Mouse (Mus musculus) cerebellum, adult 11-12 months (tissue): ENCODE data around the gene Fastk.

Experiments
- DNase-seq: peaks from one replicate; pipeline ENCODE4 v3.0.0; 2022

Fastk gene

DNA sequence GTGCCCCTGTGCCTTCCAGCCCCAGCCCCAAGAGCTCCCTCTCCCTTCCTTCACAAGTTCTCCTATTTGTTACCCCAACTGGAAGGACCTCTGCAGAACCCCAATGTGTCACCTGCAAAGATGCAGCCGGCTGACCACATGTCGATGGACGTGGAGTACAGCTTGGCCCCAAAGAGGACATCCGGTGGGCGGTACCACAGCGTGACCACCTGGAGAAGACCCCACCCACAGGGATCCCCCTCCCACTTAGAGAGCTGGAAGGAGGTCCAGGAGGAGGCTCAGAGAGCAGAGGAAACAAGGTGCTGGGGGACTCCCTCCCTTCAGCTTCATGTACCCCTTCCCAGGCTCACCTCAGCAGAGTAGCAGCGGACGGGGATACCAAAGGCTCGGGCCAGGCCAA is 24.7 kb downstream of the Fastk start:
- DNase-seq = no peak

DNA sequence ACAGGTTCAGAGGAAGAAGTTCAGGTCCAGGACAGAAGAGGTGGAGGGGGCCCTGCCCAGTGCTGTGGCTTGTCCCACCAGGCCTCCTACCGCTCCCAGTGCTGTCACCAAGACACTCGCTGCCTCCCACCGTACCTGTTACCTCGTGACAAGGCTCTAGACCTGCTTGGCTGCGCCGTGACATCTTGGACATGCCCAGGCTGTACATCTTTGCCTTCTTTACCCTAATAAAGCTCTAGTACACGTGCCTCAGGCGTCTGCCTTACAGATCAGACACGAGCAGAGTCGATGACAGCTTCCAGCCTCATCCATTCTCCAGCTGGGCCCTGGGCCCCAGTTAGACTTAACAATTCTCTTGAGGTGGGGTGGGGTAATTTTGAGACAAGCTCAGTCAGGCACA is 27.5 kb downstream of the Fastk start:
- no peak for DNase-seq

DNA sequence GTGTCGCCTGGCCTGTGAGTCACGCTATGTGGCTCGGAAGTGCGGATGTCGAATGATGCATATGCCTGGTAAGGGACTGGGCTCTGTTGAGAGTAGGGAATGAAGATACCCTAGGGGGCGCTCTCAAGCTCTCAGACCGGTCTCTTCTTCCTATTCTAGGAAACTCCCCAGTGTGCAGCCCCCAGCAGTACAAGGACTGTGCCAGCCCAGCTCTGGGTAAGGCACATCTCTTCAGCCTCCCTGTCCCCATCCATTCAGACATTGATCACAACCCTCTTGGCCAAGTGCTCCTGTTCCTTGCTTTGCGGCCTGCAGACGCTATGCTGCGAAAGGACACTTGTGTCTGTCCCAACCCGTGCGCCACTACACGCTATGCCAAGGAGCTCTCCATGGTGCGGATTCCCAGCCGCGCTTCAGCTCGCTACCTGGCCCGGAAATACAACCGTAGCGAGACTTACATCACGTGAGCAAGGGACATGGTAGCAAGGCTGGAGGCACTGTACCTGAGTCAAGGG is 28.8 kb downstream of the Fastk start:
- peak; percentile 75 for DNase-seq

DNA sequence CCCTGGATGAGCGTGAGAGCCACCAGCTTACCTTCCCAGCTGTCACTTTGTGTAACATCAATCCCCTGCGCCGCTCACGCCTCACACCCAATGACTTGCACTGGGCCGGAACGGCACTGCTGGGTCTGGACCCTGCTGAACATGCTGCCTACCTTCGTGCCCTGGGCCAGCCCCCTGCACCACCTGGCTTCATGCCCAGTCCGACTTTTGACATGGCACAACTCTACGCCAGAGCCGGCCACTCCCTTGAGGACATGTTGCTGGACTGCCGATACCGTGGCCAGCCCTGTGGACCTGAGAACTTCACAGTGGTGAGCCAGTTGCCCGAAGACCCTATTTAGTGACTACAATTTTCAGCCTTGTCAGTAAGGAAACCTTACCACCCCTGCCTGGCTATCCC is 31.1 kb downstream of the Fastk start:
- no peak for DNase-seq

DNA sequence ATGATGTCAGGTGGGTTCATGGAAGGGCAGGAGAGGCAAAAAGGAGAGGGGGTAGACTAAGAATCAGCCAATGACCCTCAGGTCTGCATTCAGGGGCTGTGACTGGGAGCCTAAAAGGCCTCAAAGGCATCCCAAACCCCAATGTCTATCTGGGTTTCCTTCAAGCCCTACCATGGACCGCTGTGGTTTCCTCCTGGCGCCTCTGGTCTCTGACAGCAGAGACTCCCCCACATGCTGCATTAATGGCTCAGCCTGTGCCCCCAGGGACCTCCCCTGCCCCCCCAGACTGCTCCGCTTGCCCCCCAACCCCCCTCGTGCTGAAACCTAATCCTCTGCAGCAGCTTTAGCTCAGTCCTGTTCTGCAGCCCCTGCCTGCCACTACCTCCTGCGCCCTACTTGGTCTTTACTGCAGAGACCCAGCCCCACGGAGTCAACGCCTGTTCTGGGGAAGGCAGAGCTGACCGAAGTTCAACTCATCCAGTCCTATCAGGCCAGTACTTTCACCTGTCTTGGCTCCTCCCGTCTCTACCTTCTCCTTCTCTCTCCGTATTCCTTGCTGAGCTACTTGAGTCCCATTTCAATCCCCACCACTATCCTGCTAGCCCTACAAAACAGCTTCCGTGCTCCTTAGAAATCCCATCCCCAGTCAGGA is 31.9 kb downstream of the Fastk start, which contains the start of gene Asic3:
TSS of gene Asic3 (plus strand) at position 351 of the 652 bp plus-strand sequence.
- DNase-seq = no peak

DNA sequence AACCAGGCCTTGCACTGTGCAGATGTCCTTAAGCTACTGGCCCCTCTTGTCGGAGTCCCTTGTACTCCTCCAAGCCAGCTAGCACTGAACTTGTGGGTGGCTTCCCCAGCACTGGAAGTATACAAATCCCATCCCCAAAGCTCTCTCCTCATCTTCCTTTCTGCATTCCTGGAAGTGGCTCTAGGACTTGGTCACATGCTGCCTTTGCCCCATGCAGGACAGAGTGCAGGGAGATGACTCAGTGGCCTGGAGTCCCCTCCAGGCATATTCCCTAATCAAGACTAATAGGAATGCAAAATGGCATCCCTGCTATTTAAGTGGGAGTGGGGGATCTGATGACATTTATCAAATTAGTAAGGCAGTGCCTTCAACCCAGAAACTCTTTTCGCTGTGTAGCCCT is 33.0 kb downstream of the Fastk start:
- DNase-seq = no peak

DNA sequence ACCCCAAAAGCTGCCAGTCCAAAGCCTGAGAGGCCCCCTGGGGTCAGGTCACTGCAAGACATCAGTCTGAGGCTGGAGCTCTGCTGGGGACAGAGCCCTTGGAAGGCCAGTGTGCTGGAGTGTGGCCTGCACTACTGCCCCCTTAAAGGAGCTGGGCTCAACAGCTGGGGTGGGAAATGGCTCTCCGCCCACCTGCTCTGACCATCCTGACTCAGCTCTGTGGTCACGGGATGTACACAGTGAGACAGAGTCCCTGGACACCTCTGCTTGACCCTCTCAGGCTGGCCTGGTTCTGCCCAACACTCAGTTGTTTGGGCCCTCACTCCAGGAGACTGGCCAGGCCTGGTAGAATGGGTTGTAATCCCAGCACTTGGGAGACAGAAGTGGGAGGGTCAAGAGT is 35.6 kb downstream of the Fastk start:
- no peak for DNase-seq

DNA sequence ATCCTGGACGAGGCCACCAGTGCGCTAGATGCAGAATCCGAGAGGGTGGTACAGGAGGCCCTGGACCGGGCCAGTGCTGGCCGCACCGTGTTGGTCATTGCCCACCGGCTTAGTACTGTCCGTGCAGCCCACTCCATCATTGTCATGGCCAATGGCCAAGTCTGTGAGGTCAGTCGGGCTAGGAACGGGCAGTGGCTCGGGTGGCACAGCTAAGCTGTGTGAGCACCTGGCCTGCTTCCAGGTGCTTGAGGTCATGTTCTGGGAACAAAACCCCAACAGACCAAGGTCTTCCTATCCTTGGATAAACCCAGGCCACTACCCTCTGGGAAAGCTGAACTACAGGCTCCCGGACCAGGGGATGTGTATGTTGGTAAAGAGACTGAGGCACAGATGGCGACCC is 36.4 kb downstream of the Fastk start:
- DNase-seq = no peak

DNA sequence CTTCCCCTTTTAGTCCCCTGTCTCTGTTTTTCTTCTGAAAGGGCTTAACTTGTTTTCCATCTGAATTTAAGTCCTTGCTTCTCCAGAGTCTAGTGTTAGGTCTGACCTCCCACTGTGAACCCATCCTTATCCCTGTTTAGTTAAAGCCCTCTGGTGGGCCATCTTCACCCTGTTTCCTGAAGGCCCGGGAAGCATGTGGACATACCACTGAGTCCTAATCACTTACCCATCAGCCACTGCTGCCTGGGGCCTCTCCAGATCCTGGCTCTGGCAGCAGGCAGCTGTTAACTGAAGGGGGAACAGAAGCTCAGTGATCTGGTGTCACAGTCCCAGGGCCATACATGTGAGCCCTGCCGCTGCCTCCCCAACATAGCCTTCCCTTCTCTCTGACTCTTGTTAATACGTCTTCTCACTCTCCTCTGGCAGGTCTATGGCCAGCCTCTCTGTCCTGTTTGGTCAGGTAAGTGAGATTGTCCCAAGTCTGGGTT is 39.7 kb downstream of the Fastk start:
- DNase-seq = no peak

DNA sequence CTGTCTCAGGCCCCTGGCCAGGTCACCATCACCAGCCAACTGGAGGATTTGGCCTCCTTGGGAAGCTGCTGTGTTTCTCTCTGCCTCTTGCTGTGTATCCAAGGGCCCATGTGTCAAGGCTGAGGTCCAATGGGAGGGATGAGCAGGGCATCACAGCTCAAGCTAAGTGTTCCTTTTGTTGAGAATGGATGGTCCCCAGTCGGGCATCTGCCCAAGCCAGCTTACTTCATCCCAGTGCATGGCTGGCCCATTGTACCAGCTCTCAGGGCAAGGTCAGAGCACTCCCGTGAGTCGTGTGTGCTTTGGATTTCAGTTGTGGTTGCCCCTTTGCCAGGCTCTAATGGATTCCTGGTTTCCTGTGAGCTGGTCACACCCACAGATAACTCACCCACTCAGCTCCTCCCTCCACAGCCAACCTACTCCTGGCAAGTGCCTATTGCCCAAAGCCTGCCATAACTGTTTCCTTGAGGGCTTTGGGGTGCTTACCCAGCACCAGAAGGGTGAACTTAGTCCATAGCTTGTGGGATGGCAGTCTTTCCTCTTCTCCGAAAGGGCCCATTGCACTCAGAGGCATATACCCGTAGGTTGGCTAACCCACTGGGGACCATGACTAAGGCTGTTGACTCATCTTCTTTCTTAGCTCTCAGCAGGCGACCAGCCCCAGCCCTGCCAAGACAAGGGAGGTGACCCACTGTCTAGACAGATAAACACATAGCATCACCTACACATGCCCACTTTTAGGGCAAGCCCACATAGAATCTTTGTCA is 40.3 kb downstream of the Fastk start:
- DNase-seq = no peak

DNA sequence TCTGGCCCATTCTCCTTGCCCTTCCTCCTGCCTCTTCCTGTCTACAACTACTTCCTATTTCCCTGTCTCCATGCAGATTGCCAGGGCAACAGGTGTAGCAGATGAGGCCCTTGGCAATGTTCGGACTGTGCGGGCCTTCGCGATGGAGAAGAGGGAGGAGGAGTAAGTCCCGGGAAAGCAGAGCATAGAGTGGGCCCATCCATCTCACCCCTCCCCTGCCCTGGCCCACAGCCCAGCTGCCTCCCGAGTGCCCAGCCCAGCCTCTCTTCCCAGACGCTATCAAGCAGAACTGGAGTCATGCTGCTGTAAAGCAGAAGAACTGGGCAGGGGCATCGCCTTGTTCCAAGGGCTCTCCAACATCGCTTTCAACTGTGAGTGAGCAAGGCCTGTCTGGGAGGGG is 43.1 kb downstream of the Fastk start:
- no peak for DNase-seq

DNA sequence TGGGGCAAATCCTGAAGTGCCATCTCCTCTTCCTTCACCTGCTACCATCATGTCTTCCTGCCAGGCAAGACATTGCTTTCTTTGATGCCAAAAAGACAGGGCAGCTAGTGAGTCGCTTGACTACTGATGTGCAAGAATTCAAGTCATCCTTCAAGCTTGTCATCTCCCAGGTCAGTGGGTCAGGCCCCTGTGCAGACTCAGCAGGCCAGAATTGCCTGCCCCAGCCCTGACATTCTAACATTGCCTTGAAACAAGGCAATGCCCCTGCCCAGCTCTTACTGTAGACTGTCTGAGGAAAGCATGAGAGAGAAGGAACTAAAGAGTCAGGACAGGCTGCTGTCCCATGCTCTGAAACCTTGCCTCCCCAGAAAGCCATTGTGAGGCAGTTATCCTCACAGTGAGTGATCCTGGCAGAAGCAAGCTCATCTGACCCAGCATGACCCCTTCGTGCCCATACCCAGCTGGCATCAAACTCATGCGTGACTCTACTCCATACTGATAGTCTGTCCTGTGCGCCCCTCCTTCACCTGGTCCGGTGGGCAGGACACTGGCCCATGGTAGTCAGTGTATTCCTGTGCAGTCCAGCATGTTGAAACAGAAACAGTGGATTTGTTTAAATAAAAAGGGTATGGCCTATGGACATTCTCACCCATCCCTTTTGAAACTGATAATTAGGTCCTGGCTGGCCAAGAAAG is 44.0 kb downstream of the Fastk start:
- DNase-seq = no peak

DNA sequence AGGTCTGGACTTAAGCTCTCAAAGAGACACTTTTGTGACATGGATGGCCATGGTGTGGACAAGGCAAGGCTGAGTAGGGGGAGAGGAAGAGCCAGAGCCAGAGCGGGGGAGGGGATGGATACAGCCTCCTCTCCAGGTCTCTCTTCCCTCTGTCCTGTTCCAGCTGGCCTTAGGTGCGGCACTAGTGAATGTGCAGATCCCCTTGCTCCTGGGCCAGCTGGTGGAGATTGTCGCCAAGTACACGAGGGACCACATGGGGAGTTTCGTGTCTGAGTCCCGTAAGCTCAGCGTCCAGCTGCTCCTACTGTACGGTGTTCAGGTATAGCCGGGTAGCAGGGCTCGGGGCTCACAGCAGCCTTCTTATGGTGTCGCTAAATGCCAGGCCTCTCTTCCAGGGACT is 44.7 kb downstream of the Fastk start:
- no peak for DNase-seq

DNA sequence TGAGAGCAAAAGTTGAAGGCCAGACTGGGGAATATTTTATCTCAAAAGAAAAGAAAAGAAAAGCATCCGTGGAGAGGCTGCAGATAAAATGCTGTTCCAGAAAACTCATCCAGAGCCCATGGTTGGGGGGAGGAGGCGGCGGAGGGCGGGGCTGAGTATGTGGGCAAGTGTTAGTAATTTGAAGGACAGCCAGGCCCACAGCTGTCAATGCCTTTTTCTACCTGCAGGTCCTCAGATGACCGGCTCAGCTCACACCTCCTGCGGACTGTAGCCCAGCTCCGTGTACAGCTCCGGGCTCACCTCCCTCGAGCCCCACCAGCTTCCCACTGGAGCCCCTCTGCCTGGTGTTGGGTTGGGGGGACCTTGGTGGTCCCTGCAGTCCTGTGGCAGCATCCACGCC is 45.4 kb downstream of the Fastk start:
- DNase-seq = no peak

DNA sequence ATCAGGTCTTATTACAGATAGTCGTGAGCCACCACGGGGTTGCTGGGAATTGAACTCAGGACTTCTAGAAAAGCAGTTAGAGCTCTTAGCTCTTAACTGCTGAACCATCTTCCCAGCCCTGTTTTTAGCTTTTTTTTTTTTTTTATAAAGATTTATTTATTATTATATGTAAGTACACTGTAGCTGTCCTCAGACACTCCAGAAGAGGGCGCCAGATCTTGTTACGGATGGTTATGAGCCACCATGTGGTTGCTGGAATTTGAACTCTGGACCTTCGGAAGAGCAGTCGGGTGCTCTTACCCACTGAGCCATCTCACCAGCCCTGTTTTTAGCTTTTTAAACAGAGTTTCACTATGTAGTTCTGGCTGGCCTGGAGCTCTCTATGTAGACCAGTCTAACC is 48.8 kb downstream of the Fastk start:
- DNase-seq = peak; percentile 19

DNA sequence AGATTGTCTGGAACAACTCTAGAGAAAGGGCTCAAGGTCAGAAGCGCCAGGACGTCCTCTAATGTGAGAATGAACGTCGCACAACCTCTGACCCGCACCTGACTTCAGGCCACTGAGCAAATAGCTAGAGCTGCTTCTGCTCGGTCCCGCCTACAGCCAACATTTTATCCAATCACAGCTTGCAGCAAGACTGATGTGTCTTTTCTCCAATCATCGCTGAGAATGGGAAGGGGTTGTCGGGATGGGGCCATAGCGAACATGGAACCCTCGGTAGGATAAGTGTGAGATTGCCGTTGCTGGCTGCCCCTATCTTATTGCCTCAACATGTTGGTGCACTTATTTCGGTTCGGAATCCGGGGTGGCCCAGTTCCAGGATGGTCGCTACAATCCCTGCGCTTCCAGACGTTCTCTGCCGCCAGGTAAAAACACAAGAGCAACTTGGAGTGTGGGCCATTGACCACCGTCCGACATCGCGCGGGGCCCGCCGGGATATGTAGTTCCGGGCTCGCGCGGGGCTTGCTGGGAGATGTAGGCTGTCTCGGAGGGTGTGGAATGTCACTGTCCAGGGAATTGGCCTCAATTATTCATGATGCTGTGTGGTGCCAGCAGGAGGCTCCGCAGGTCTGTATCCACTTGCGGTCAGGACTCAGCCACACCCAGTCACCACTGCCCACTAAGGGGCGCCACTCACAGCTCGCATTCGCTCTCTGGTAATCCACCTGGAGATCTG is 50.8 kb downstream of the Fastk start:
- peak; percentile 96 for DNase-seq

DNA sequence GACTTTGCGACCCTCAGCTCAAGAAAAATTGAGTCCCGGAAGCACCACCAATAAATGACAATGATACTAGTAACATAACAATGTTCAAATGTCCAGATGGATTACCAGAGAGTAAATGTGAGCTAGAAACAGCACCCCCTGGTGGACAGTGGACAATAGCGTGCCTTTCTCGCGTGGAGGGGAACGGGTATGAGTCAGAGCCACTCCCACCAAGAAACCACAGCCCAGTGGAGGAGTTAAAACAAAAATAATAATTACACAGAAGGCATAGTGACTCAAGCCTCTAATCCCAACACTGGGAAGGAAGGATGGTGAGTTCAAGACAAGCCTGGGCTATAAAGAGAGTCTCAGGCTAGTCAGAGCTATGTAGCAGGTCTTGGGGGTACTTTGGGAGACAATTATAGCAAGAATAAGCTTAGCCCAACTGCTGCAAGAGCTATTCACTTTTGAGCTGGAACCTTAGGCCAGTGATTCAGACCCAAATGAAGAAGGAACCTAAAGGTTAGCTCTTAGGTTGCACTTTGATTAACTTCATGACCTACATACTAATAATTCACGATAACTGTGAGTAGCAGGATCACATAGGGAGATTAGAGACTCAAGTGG is 51.6 kb downstream of the Fastk start, which contains the start of gene Abcb8:
TSS of gene Abcb8 (plus strand) at position 272 of the 606 bp plus-strand sequence.
- peak; percentile 79 for DNase-seq

DNA sequence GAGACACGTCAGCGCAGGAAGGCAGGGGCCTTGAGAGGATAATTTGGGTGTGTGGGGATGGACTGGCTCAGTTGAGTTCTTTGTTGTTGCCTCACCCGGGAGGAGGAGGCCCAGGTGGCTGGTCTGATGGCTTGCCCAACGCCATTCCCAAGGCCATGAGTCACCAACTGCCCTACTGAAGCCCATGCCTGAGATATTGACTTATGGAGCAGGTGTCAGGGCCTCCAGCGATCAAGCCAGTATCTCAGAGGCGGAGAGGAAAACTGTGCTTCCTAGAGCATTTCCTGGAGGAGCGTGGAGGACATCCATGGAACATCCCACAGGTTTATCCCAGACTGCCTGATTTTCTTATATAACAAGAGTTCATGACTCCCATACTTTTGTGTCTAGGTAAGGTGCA is 52.4 kb downstream of the Fastk start:
- DNase-seq = peak; percentile 44

DNA sequence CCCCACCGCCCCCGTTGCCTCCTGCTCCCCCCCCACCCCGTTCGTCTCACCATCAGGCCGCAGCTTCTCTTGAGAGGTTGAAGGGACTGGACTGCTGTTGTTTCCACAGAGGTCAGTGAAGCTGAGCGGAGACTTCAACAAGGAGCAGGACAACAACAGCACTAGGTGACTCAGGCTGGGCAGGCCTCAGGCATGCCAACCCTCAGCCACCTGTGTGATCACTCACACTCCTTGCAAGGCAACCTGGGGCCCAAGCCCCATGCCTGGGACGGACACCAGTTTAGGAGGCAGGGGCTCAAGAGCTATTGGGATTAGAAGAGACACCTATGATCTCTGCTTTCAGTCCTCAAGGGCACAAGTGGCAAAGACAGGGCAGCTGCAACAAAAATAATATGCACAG is 53.2 kb downstream of the Fastk start, which contains the start of gene Atg9b:
TSS of gene Atg9b (minus strand) at position 280 of the 400 bp plus-strand sequence.
- DNase-seq = peak; percentile 53

DNA sequence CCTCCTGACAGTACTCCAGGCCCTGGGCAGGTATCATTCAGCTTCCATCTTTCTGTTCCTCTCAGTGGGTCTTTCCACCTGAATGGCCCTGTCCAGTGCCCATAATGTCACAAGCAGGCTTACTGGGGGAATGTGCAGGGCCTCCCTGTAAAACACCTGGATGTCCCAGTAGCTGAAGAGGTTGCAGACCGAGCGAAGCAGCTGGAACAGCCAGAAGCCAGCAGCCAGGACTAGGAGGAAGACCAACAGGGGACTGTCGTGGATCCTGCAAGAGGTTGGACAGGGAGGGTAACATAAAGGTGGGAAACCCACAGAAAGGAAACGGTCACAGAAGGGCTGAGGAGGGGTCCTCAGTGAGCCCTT is 55.4 kb downstream of the Fastk start:
- no peak for DNase-seq

DNA sequence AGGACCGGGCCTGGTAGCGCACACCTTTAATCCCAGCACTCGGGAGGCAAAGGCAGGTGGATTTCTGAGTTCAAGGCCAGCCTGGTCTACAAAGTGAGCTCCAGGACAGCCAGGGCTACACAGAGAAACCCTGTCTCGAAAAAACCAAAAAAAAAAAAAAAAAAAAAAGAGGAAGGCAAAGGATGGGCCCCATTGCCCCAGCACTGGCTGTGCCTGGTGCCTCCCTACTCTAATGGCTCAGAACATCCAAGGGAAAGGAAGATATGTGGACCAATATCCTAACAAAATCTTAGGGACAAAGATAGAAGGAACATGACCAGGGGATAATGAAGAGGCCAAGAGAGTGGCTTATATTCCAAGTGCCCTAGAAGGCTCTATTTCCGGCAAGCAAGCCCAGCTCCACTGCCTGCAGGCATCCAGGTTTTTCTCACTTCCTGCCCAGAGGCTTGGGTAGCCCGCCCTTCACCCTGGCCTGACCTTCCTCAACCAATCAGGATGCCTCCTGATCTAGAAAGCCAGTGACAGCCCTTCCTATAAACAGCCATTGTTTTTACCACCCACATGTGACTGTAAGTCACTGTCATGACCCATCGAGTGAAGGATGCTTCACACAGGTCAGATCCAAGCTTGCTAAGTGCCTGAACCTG is 56.0 kb downstream of the Fastk start:
- DNase-seq = no peak
